Mouse (Mus musculus): ENCODE results near the gene Zswim5. TPM values are rescaled to one million over a fixed set of nuclear protein-coding genes. Genes with fewer than 3 reads are reported as not detected.

Gene Zswim5
- polyA plus RNA-seq, 1 experiment from 2014 or later: 1.6 TPM

- no peak for ATAC-seq (ENCODE audit: low FRiP score, low TSS enrichment)
- Histone ChIP-seq H3K9me3 (ENCODE audit: low read length) (no peaks in the 10 kb centered on the region), H3K4me3 (ENCODE audit: low read length) (no peak overlapping the region), H3K4me2 (replicated peaks; ENCODE audit: low read depth, low read length) (no peak overlapping the region), H3K4me1 (ENCODE audit: insufficient read depth, low read length) (peaks cover 3% of the 10 kb centered on the region; the same call in 1 of the 2 replicates), H3K9ac (replicated peaks; ENCODE audit: low read length) (no peak overlapping the region), H3K27ac (ENCODE audit: low read length) (no peak overlapping the region), H3K36me3 (ENCODE audit: insufficient read depth, low read length) (no peaks in the 10 kb centered on the region), H3K27me3 (ENCODE audit: insufficient read depth, low read length) (no peaks in the 10 kb centered on the region)
- WGBS: 62% methylated on average over 4 of the region's 4 CpGs
Observed at GRCm38 (mm10) chr4:117014901-117015415, 137.8 kb downstream of the Zswim5 start.

GRCm38 (mm10) chr4:117017738-117018137 lies 140.6 kb downstream of the Zswim5 start:
- no peak for ATAC-seq (ENCODE audit: low FRiP score, low TSS enrichment)
- H3K4me2 ChIP-seq (replicated peaks; ENCODE audit: low read depth, low read length): no peak overlapping the region
- no peaks in the 10 kb centered on the region for H3K27me3 ChIP-seq (ENCODE audit: insufficient read depth, low read length)
- 83% methylated on average over 2 of the region's 2 CpGs for WGBS
- peaks cover 5% of the 10 kb centered on the region; the same call in 1 of the 2 replicates for H3K36me3 ChIP-seq (ENCODE audit: insufficient read depth, low read length)
- no peak overlapping the region for H3K27ac ChIP-seq (ENCODE audit: low read length)
- no peak overlapping the region for H3K9ac ChIP-seq (replicated peaks; ENCODE audit: low read length)
- H3K4me1 ChIP-seq (ENCODE audit: insufficient read depth, low read length): peaks cover 10% of the 10 kb centered on the region
- H3K9me3 ChIP-seq (ENCODE audit: low read length): no peaks in the 10 kb centered on the region
- no peak overlapping the region for H3K4me3 ChIP-seq (ENCODE audit: low read length)

- ATAC-seq (ENCODE audit: low FRiP score, low TSS enrichment): no peak
- H3K4me1 ChIP-seq (ENCODE audit: insufficient read depth, low read length): peaks cover 10% of the 10 kb centered on the region
- peaks cover 6% of the 10 kb centered on the region; the same call in 1 of the 2 replicates for H3K36me3 ChIP-seq (ENCODE audit: insufficient read depth, low read length)
- no peak overlapping the region for H3K9ac ChIP-seq (replicated peaks; ENCODE audit: low read length)
- no peak overlapping the region for H3K4me3 ChIP-seq (ENCODE audit: low read length)
- no peaks in the 10 kb centered on the region for H3K27me3 ChIP-seq (ENCODE audit: insufficient read depth, low read length)
- H3K27ac ChIP-seq (ENCODE audit: low read length): no peak overlapping the region
- H3K4me2 ChIP-seq (replicated peaks; ENCODE audit: low read depth, low read length): no peak overlapping the region
- 87% methylated on average over 7 of the region's 7 CpGs for WGBS
- no peaks in the 10 kb centered on the region for H3K9me3 ChIP-seq (ENCODE audit: low read length)
Observed at GRCm38 (mm10) chr4:117018327-117018726, 141.2 kb downstream of the Zswim5 start.

GRCm38 (mm10) chr4:117019206-117020134 lies 142.3 kb downstream of the Zswim5 start, which contains the start of gene Eif2b3:
TSS of gene Eif2b3 (plus strand) at chr4:117019402.
- peaks cover 10% of the 10 kb centered on the region; the same call in 1 of the 2 replicates for H3K36me3 ChIP-seq (ENCODE audit: insufficient read depth, low read length)
- WGBS: under 1% methylated on average over 61 of the region's 61 CpGs
- peak within 1 kb of the TSS; percentile 73 for H3K4me2 ChIP-seq (replicated peaks; ENCODE audit: low read depth, low read length)
- ATAC-seq (ENCODE audit: low FRiP score, low TSS enrichment): peak; percentile 97
- no peaks in the 10 kb centered on the region for H3K27me3 ChIP-seq (ENCODE audit: insufficient read depth, low read length)
- H3K4me1 ChIP-seq (ENCODE audit: insufficient read depth, low read length): peaks cover 10% of the 10 kb centered on the region
- H3K4me3 ChIP-seq (ENCODE audit: low read length): peak within 1 kb of the TSS; percentile 90
- H3K9ac ChIP-seq (replicated peaks; ENCODE audit: low read length): peak within 1 kb of the TSS; percentile 90
- H3K27ac ChIP-seq (ENCODE audit: low read length): no peak within 1 kb of the TSS
- no peaks in the 10 kb centered on the region for H3K9me3 ChIP-seq (ENCODE audit: low read length)

- Histone ChIP-seq H3K27ac (ENCODE audit: low read length) (no peak overlapping the region), H3K36me3 (ENCODE audit: insufficient read depth, low read length) (peaks cover 16% of the 10 kb centered on the region; the same call in 1 of the 2 replicates), H3K9me3 (ENCODE audit: low read length) (no peaks in the 10 kb centered on the region), H3K4me2 (replicated peaks; ENCODE audit: low read depth, low read length) (no peak overlapping the region), H3K9ac (replicated peaks; ENCODE audit: low read length) (no peak overlapping the region), H3K4me3 (ENCODE audit: low read length) (no peak overlapping the region), H3K27me3 (ENCODE audit: insufficient read depth, low read length) (no peaks in the 10 kb centered on the region), H3K4me1 (ENCODE audit: insufficient read depth, low read length) (peaks cover 10% of the 10 kb centered on the region)
- no peak for ATAC-seq (ENCODE audit: low FRiP score, low TSS enrichment)
- WGBS: 95% methylated on average over 4 of the region's 4 CpGs
Observed at GRCm38 (mm10) chr4:117023469-117023868, 146.3 kb downstream of the Zswim5 start.

- ATAC-seq (ENCODE audit: low FRiP score, low TSS enrichment): no peak
- H3K27me3 ChIP-seq (ENCODE audit: insufficient read depth, low read length): no peaks in the 10 kb centered on the region
- 90% methylated on average over 1 of the region's 1 CpGs for whole genome bisulfite sequencing
- H3K36me3 ChIP-seq (ENCODE audit: insufficient read depth, low read length): peaks cover 12% of the 10 kb centered on the region; the same call in 1 of the 2 replicates
- H3K4me3 ChIP-seq (ENCODE audit: low read length): no peak overlapping the region
- H3K4me1 ChIP-seq (ENCODE audit: insufficient read depth, low read length): no peaks in the 10 kb centered on the region
- H3K4me2 ChIP-seq (replicated peaks; ENCODE audit: low read depth, low read length): no peak overlapping the region
- H3K27ac ChIP-seq (ENCODE audit: low read length): no peak overlapping the region
- no peak overlapping the region for H3K9ac ChIP-seq (replicated peaks; ENCODE audit: low read length)
- no peaks in the 10 kb centered on the region for H3K9me3 ChIP-seq (ENCODE audit: low read length)
Observed at GRCm38 (mm10) chr4:117031105-117031504, 153.9 kb downstream of the Zswim5 start.

Other genes starting within 250 kb of the Zswim5 start
- 144 and 169 TPM in 2 replicates for gene Nasp, start 249.4 kb upstream of the Zswim5 start, polyA plus RNA-seq (2015; fragmentation: Nextera tagmentation; extraction: Ambion mirVana)
- gene Akr1a1, start 225.7 kb upstream of the Zswim5 start, polyA plus RNA-seq (2015; fragmentation: Nextera tagmentation; extraction: Ambion mirVana): 869 and 947 TPM in 2 replicates
- 1,468 and 1,536 TPM in 2 replicates for gene Prdx1, start 191.8 kb upstream of the Zswim5 start, polyA plus RNA-seq (2015; fragmentation: Nextera tagmentation; extraction: Ambion mirVana)
- 27.0 and 30.6 TPM in 2 replicates for gene Mmachc, start 169.0 kb upstream of the Zswim5 start, polyA plus RNA-seq (2015; fragmentation: Nextera tagmentation; extraction: Ambion mirVana)
- gene Ccdc163, start 168.9 kb upstream of the Zswim5 start, polyA plus RNA-seq (2015; fragmentation: Nextera tagmentation; extraction: Ambion mirVana): 28.8 and 40.2 TPM in 2 replicates
- gene Tesk2, start 156.4 kb upstream of the Zswim5 start, polyA plus RNA-seq (2015; fragmentation: Nextera tagmentation; extraction: Ambion mirVana): 8.2 and 9.2 TPM in 2 replicates
- 41.9 and 42.8 TPM in 2 replicates for gene Toe1, start 69.7 kb upstream of the Zswim5 start, polyA plus RNA-seq (2015; fragmentation: Nextera tagmentation; extraction: Ambion mirVana)
- 19.0 and 22.6 TPM in 2 replicates for gene Mutyh, start 69.7 kb upstream of the Zswim5 start, polyA plus RNA-seq (2015; fragmentation: Nextera tagmentation; extraction: Ambion mirVana)
- gene Hpdl, start 55.7 kb upstream of the Zswim5 start, polyA plus RNA-seq (2015; fragmentation: Nextera tagmentation; extraction: Ambion mirVana): 1.9 and 2.0 TPM in 2 replicates
- gene Urod, start 117.0 kb downstream of the Zswim5 start, polyA plus RNA-seq (2015; fragmentation: Nextera tagmentation; extraction: Ambion mirVana): 107 and 109 TPM in 2 replicates
- 11.5 and 12.4 TPM in 2 replicates for gene Hectd3, start 117.9 kb downstream of the Zswim5 start, polyA plus RNA-seq (2015; fragmentation: Nextera tagmentation; extraction: Ambion mirVana)
- 45.2 and 45.8 TPM in 2 replicates for gene Eif2b3, start 142.0 kb downstream of the Zswim5 start, polyA plus RNA-seq (2015; fragmentation: Nextera tagmentation; extraction: Ambion mirVana)
- 8.8 and 10.0 TPM in 2 replicates for gene Ptch2, start 218.7 kb downstream of the Zswim5 start, polyA plus RNA-seq (2015; fragmentation: Nextera tagmentation; extraction: Ambion mirVana)
- 5.1 and 5.3 TPM in 2 replicates for gene Btbd19, start 248.3 kb downstream of the Zswim5 start, polyA plus RNA-seq (2015; fragmentation: Nextera tagmentation; extraction: Ambion mirVana)
- gene Tctex1d4, start 249.4 kb downstream of the Zswim5 start, polyA plus RNA-seq (2015; fragmentation: Nextera tagmentation; extraction: Ambion mirVana): not detected in 2 replicates

All from kidney, embryonic 16.5 days (tissue).